Mouse (Mus musculus) common myeloid progenitor, adult 5-6 weeks (primary cell): ENCODE measurements around the gene Slc7a11. TPM values are rescaled to one million over a fixed set of nuclear protein-coding genes. Genes with fewer than 3 reads are reported as not detected.

Experiments used
- ATAC-seq: replicated peaks from 2 replicates; pipeline ENCODE4 v1.8.0; 2016; ENCODE audit warnings: low read depth, mild to moderate bottlenecking, moderate TSS enrichment, inconsistent platforms; ENCODE audit not compliant: poor library complexity, severe bottlenecking
- total RNA-seq: library from RNA; stranded (forward); fragments of 200-1000, 187-1606 nt; gene quantifications from 2 replicates; pipeline ENCODE4 v1.2.3, GENCODE M21; 2017

Slc7a11 gene
- total RNA-seq, 1 experiment from 2014 or later: 0.32 TPM

DNA sequence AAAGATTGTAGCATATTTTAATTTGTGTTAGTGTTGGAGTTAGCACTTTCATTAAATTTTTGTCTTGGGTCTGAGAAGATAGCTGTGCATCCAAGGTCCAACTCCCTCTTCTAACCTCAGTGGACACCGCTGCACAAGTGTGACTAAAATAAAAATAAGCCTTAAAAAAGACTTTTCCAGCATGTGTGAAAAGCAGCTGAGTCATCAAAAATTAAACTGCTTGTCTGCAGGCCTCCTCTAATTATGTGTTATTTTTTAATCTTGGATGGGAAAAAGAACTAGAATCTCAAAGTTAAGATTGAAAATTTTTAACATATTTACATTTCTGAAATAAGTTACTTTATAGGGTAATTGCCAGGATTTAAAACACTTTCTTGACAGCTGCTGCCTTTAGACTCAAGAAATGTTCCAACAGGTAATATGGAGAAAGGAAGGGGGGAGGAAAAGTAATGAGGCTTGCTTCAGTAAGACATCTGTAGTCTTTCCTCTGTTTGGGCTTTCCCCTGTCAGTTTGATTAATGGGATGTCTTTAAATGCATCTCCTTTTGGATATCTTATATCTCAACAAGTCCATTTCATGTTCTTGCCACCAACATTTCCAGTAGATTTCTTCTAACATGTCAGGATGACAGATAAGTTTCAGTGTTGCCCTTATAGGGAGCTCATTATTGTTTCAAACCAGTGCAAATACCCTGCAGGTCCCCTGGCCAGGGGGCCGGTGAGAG is 218.9 kb downstream of the Slc7a11 start:
- ATAC-seq: no peak

DNA sequence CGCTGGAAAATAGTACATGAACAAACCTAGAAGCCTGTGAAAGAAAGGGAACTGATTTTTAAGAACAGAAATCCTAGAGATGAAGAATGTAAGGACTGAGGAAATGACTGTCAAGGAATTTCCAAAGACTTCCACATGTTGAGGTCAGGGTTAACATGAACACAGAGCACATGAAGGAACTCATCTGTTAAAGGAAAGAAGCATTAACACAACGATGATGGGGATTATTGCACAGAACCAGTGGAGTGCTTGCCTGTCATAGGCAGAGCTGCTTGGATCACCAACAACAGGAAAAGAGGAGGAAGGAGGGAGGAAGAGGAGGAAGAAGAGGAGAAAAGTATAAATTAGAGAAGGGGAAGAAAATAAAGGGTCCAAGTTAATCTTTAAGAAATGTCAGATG is 223.0 kb downstream of the Slc7a11 start:
- ATAC-seq: no peak

GRCm38 (mm10) chr3:50186369-50186768 is 257.0 kb downstream of the Slc7a11 start:
- ATAC-seq: no peak

GRCm38 (mm10) chr3:50185879-50186278 is 257.5 kb downstream of the Slc7a11 start:
- no peak for ATAC-seq

GRCm38 (mm10) chr3:50160756-50161155 is 282.7 kb downstream of the Slc7a11 start:
- ATAC-seq: no peak

- ATAC-seq: no peak
Observed at GRCm38 (mm10) chr3:50144144-50144543, 299.3 kb downstream of the Slc7a11 start.

GRCm38 (mm10) chr3:50138319-50138718 is 305.1 kb downstream of the Slc7a11 start:
- no peak for ATAC-seq

GRCm38 (mm10) chr3:50132204-50132603 is 311.2 kb downstream of the Slc7a11 start:
- ATAC-seq: no peak

DNA sequence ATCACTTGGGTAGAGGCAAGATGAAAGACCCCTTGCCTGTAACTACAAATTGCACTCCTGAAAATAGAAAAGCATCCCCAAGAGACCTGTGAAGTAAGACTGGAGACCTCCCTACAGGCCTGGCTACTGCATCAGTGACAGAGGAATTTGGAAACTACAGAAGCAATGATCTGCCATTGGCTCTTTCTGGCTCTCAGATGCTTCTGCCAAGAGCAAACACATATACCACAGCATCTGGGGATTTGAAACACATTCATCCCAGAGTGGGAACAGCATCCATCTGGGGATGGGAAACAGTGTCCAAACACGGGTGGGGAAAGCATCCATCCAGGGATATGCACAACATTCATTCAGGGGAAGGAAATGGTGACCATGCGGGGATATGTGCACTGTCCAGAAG is 313.1 kb downstream of the Slc7a11 start:
- no peak for ATAC-seq

DNA sequence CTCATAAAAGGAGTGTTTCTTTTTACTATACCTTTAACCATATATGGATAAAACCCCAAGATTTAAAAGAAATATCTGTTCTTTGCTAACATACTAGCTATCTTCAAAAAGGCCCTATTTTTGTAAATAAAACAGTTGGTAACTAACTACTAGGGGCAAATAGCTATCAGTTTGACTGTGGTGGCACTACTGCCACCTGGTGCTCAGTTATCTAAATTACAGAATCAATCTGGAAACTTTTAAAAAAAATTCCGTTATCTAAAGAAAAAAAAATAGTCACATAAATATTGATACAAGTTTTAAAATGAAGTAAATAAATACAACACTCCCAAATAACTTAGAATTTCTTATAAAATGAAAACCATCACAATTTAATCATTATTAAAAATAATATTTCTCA is 322.4 kb downstream of the Slc7a11 start:
- no peak for ATAC-seq

DNA sequence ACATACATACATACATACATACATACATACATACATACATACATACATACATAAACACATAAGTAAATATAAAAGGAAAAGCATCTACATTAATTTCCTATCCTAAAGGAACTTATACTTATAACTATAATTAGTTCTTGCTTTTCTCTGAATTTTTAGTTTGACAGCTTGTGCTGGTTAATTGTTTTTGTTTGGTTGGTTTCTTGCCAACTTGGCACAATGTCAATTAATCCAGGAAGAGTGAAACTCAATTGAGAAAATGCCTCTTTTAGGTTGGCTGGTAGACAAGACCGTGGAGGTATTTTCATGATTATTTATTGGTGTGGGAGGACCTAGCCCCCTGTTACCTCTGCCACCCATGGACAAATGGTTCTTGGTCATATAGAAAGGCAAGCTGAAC is 327.1 kb downstream of the Slc7a11 start:
- ATAC-seq: no peak

GRCm38 (mm10) chr3:50105509-50105908 is 337.9 kb downstream of the Slc7a11 start:
- no peak for ATAC-seq

GRCm38 (mm10) chr3:50094404-50095092 is 348.9 kb downstream of the Slc7a11 start:
- no peak for ATAC-seq

DNA sequence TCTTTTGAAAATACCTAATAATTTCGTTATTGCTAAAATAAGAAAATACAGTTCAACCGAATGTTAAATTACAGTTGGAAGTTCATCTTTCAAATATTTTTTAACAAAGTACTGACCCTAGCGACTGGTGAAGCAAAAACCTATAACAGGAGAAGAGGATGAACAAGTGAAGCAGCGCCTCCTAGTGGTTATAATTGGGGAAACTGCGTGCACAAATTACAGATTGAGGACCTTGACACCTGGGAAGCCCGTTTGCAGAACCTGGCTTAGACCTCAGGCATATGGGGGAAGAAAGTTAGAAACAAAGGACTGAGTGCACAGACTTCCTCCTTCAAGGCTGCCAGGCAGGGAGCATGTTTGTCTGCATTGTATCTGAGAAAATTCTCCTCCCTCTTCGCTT is 366.4 kb downstream of the Slc7a11 start:
- peak; percentile 54; the same call in 1 of the 2 replicates for ATAC-seq

- ATAC-seq: peak; percentile 56
Observed at GRCm38 (mm10) chr3:50063396-50063795, 380.0 kb downstream of the Slc7a11 start.

DNA sequence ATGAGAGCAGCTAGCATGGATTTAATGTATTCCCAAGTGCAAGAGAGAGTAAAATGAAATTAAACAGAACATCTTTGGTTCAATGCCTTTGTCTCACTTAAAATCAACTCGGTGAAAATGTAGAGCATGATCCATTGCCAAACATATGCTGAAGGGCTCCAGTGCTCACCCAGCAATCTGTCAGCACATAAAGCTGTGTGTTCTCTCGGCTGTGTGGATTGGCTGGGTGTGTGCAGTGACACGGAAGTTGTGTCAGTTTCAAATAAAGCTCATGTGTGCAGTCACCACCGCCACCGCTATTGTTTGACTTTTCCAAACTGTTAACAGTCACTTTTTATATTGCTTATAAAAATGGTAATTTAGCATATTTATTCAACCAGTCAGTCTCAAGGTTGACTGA is 398.7 kb downstream of the Slc7a11 start:
- no peak for ATAC-seq

DNA sequence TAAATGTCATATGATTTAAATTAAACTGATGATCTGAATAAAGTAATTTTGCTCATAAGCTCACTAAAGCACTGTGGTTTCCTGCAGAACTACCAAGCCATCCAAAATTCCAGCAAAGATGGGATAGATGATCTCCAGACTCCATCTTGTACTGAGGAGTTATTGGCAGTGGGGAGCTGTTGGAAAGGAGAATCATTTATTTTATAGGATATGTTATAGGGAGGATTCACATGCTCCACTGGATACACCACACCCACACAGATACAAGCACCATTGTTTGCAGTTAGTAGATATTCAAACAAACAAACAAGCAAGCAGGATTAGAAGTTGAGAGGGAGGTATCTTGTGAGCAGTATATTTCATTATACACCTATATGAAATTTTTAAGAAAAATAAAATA is 399.3 kb downstream of the Slc7a11 start:
- ATAC-seq: no peak

DNA sequence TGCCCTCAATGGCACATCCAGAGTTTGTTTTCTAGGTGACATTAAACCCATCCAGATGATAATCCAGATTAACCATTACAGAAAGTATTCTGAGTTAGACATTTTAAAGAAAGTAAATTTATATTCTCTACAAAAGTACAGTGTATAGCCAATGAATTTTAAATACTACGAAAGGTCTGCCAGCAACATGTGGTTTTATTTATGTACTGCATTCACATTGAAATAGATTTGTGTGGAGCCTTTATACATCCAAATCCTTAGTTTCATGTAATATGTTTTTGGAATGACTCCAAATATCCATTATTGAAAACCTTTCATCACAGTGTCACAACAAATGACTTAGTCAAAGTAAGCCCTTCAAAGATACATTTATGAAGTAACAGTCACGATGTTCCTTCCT is 402.3 kb downstream of the Slc7a11 start:
- ATAC-seq: no peak

DNA sequence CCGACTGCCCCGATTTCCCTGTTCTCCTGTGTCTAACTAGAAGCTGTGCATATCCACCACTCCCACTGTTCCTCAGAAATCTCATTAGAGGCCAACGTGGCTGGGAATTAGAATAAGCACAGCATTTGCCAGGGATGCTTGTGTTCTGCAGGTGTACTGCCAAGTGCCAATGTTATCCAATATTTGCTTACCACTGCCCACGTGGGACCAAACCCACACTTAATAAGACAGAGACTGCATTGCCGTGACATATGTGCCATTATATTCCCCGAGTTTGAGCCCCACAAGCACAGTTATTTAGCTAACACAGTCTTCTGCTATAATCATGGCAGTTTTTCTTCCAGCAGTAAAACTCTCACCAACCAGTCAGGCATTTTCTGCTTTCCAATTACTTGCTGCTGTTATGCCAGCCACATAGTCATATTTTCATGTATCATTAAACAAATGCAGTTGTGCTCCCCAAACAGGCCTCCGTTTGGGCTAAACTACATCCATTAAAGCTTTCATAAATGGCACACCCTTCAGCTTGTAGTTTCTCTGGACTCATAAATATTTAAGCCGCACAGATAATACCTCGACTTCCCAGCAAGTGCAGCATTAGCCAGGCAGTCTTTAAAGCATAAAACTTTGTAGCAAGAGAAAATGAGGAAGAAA is 407.4 kb downstream of the Slc7a11 start:
- no peak for ATAC-seq

GRCm38 (mm10) chr3:50033325-50033724 is 410.1 kb downstream of the Slc7a11 start:
- ATAC-seq: peak; percentile 58; the same call in 1 of the 2 replicates

- no peak for ATAC-seq
Observed at GRCm38 (mm10) chr3:50026039-50026438, 417.4 kb downstream of the Slc7a11 start.
